Mouse (Mus musculus) limb, embryonic 11.5 days (tissue): ENCODE results near the gene Olfr684. TPM values are rescaled to one million over a fixed set of nuclear protein-coding genes. Genes with fewer than 3 reads are reported as not detected.

Source experiments
- polyA plus RNA-seq: library from polyadenylated mRNA; unstranded; fragments of >200 nt; fragmentation: Nextera tagmentation; extraction: Ambion mirVana; gene quantifications from 2 replicates; pipeline ENCODE4 v1.2.1, GENCODE M21; 2014

Olfr684 gene
- polyA plus RNA-seq, 1 experiment from 2014 or later: not detected

Other genes starting within 250 kb of the Olfr684 start
- not detected in 2 replicates for gene Olfr667, start 242.2 kb downstream of the Olfr684 start, polyA plus RNA-seq
- gene Olfr668, start 235.6 kb downstream of the Olfr684 start, polyA plus RNA-seq: not detected in 2 replicates
- not detected in 2 replicates for gene Olfr669, start 229.4 kb downstream of the Olfr684 start, polyA plus RNA-seq
- not detected in 2 replicates for gene Olfr670, start 201.0 kb downstream of the Olfr684 start, polyA plus RNA-seq
- not detected in 2 replicates for gene Olfr671, start 184.5 kb downstream of the Olfr684 start, polyA plus RNA-seq
- gene Olfr672, start 161.6 kb downstream of the Olfr684 start, polyA plus RNA-seq: not detected in 2 replicates
- not detected in 2 replicates for gene Olfr675, start 135.2 kb downstream of the Olfr684 start, polyA plus RNA-seq
- gene Olfr676, start 131.0 kb downstream of the Olfr684 start, polyA plus RNA-seq: not detected in 2 replicates
- gene Olfr677, start 112.3 kb downstream of the Olfr684 start, polyA plus RNA-seq: not detected in 2 replicates
- not detected in 2 replicates for gene Olfr678, start 99.2 kb downstream of the Olfr684 start, polyA plus RNA-seq
- not detected in 2 replicates for gene Olfr679, start 82.4 kb downstream of the Olfr684 start, polyA plus RNA-seq
- not detected in 2 replicates for gene Olfr680-ps1, start 70.8 kb downstream of the Olfr684 start, polyA plus RNA-seq
- gene Olfr681, start 46.8 kb downstream of the Olfr684 start, polyA plus RNA-seq: not detected in 2 replicates
- gene Olfr683, start 16.6 kb downstream of the Olfr684 start, polyA plus RNA-seq: not detected in 2 replicates
- gene Olfr685, start 22.4 kb upstream of the Olfr684 start, polyA plus RNA-seq: not detected in 2 replicates
- gene Olfr686, start 43.8 kb upstream of the Olfr684 start, polyA plus RNA-seq: not detected in 2 replicates
- not detected in 2 replicates for gene Olfr688, start 124.4 kb upstream of the Olfr684 start, polyA plus RNA-seq
- not detected in 2 replicates for gene Olfr689, start 147.5 kb upstream of the Olfr684 start, polyA plus RNA-seq
- gene Olfr690, start 170.5 kb upstream of the Olfr684 start, polyA plus RNA-seq: not detected in 2 replicates
- not detected in 2 replicates for gene Olfr691, start 178.6 kb upstream of the Olfr684 start, polyA plus RNA-seq
- gene Olfr692, start 204.6 kb upstream of the Olfr684 start, polyA plus RNA-seq: not detected in 2 replicates
- not detected in 2 replicates for gene Gm5901, start 211.4 kb upstream of the Olfr684 start, polyA plus RNA-seq
- gene Fam160a2, start 236.4 kb upstream of the Olfr684 start, polyA plus RNA-seq: 36.6 and 37.3 TPM in 2 replicates
- gene Cnga4, start 240.9 kb upstream of the Olfr684 start, polyA plus RNA-seq: not detected in 2 replicates